ENCODE assay signal across 23 mouse cellular contexts in genomic region chr8:53954476-53955158, GRCm38 (mm10).
A peak's percentile ranks its signal among the peaks of the same experiment; 100 is the strongest.
DNase-seq lines count a peak whose midpoint lies in the region; ATAC-seq and TF ChIP-seq lines count a peak whose summit lies in the region.
"Had no signal": no experiment of that assay in that cellular context is flagged by ENCODE, and none has a peak within 500 bp of the region (broad histone marks: within the 10 kb centered on the region; RNA-seq: fewer than 3 reads in every experiment).

No protein-coding gene starts in this region.

- TF ChIP-seq EP300 in stomach, postnatal 0 days (optimal IDR thresholded peaks at IDR 0.05), result no peak

- TF ChIP-seq CTCF in lung, embryonic 14.5 days (IDR thresholded peaks at IDR 0.05; ENCODE audit: low read depth), result no peak
- no peak for TF ChIP-seq CTCF in stomach, postnatal 0 days (IDR thresholded peaks at IDR 0.05; ENCODE audit: low read depth)

- H3K27ac ChIP-seq in lung, embryonic 14.5 days (ENCODE audit: low read depth), result peak overlapping the region; percentile 80
- H3K27ac ChIP-seq in stomach, embryonic 14.5 days (ENCODE audit: low read length), result peak overlapping the region; percentile 6; the same call in 1 of the 2 replicates
- H3K27ac ChIP-seq in stomach, postnatal 0 days (replicated peaks), result no peak overlapping the region
- 0 out of 2 replicates have a peak overlapping the region, but pooled peaks have one; percentile 44 for H3K27ac ChIP-seq in stomach, embryonic 15.5 days
- H3K27ac ChIP-seq: embryonic facial prominence, embryonic 12.5 days; forebrain, embryonic 13.5 days; heart, adult 2 months; heart, embryonic 15.5 days; hindbrain, embryonic 13.5 days had no signal

- no peaks in the 10 kb centered on the region for H3K4me1 ChIP-seq in lung, embryonic 14.5 days (ENCODE audit: insufficient read depth)
- 0 out of 2 replicates have a peak, but pooled peaks cover 3% of the 10 kb centered on the region for H3K4me1 ChIP-seq in stomach, embryonic 14.5 days (ENCODE audit: control insufficient read depth, insufficient read depth, low read length)
- no peaks in the 10 kb centered on the region for H3K4me1 ChIP-seq in stomach, postnatal 0 days (replicated peaks; ENCODE audit: control insufficient read depth, insufficient read depth)
- no peaks in the 10 kb centered on the region for H3K4me1 ChIP-seq in stomach, embryonic 15.5 days
- H3K4me1 ChIP-seq: embryonic facial prominence, embryonic 12.5 days; forebrain, embryonic 13.5 days; hindbrain, embryonic 13.5 days had no signal

- ATAC-seq in lung, embryonic 14.5 days (ENCODE audit: insufficient read depth), result peak; percentile 66
- no peak for ATAC-seq in stomach, embryonic 14.5 days (ENCODE audit: insufficient number of reproducible peaks, insufficient read depth, low FRiP score, low read depth)
- no peak for ATAC-seq in stomach, postnatal 0 days (ENCODE audit: low FRiP score, low TSS enrichment)
- no peak for ATAC-seq in stomach, embryonic 15.5 days (ENCODE audit: insufficient read depth, low FRiP score, low read depth)
- ATAC-seq: activated CD4-positive, CD25-positive, alpha-beta regulatory T cell, adult 4 months; forebrain, embryonic 13.5 days; forebrain, postnatal 0 days; Patski had no signal

- no peaks in the 10 kb centered on the region for H3K9me3 ChIP-seq in lung, embryonic 14.5 days (ENCODE audit: low read depth, low read length)
- H3K9me3 ChIP-seq in stomach, embryonic 14.5 days (ENCODE audit: control insufficient read depth, low read depth, low read length), result no peaks in the 10 kb centered on the region
- H3K9me3 ChIP-seq in stomach, postnatal 0 days (ENCODE audit: control insufficient read depth, low read length), result no peaks in the 10 kb centered on the region
- H3K9me3 ChIP-seq in stomach, embryonic 15.5 days, result no peaks in the 10 kb centered on the region
- H3K9me3 ChIP-seq: embryonic facial prominence, embryonic 12.5 days; forebrain, embryonic 13.5 days; heart, embryonic 15.5 days; hindbrain, embryonic 13.5 days had no signal

- no peak overlapping the region for H3K4me2 ChIP-seq in lung, embryonic 14.5 days
- H3K4me2 ChIP-seq in stomach, embryonic 14.5 days (replicated peaks; ENCODE audit: low read depth, low read length), result no peak overlapping the region
- H3K4me2 ChIP-seq in stomach, postnatal 0 days (replicated peaks; ENCODE audit: low read depth), result no peak overlapping the region
- no peak overlapping the region for H3K4me2 ChIP-seq in stomach, embryonic 15.5 days
- H3K4me2 ChIP-seq: embryonic facial prominence, embryonic 12.5 days; forebrain, embryonic 13.5 days; heart, embryonic 11.5 days; heart, embryonic 15.5 days; hindbrain, embryonic 13.5 days had no signal

- no peak overlapping the region for H3K4me3 ChIP-seq in lung, embryonic 14.5 days (ENCODE audit: low read depth, low read length)
- no peak overlapping the region for H3K4me3 ChIP-seq in stomach, embryonic 14.5 days (ENCODE audit: low read depth, low read length)
- no peak overlapping the region for H3K4me3 ChIP-seq in stomach, postnatal 0 days (ENCODE audit: low read depth, low read length)
- H3K4me3 ChIP-seq in stomach, embryonic 15.5 days (replicated peaks), result no peak overlapping the region
- H3K4me3 ChIP-seq: embryonic facial prominence, embryonic 12.5 days; forebrain, embryonic 13.5 days; heart, adult 2 months; heart, embryonic 15.5 days; hindbrain, embryonic 13.5 days had no signal

- H3K9ac ChIP-seq in lung, embryonic 14.5 days, result no peak overlapping the region
- H3K9ac ChIP-seq in stomach, embryonic 14.5 days (replicated peaks; ENCODE audit: low read depth, low read length), result no peak overlapping the region
- no peak overlapping the region for H3K9ac ChIP-seq in stomach, postnatal 0 days (ENCODE audit: low read length)
- H3K9ac ChIP-seq in stomach, embryonic 15.5 days, result no peak overlapping the region
- H3K9ac ChIP-seq: embryonic facial prominence, embryonic 12.5 days; forebrain, embryonic 13.5 days; forebrain, postnatal 0 days; heart, embryonic 15.5 days; hindbrain, embryonic 13.5 days had no signal

- 30% methylated on average over 4 of the region's 4 CpGs for WGBS in lung, embryonic 14.5 days
- 49% methylated on average over 4 of the region's 4 CpGs for WGBS in stomach, embryonic 14.5 days
- WGBS in stomach, postnatal 0 days, result 35% methylated on average over 4 of the region's 4 CpGs
- WGBS in stomach, embryonic 15.5 days, result 34% methylated on average over 4 of the region's 4 CpGs

- H3K36me3 ChIP-seq in lung, embryonic 14.5 days (ENCODE audit: insufficient read depth), result no peaks in the 10 kb centered on the region
- no peaks in the 10 kb centered on the region for H3K36me3 ChIP-seq in stomach, embryonic 14.5 days (ENCODE audit: control insufficient read depth, insufficient read depth, low read length)
- H3K36me3 ChIP-seq in stomach, postnatal 0 days (ENCODE audit: control insufficient read depth, insufficient read depth, low read length), result no peaks in the 10 kb centered on the region
- no peaks in the 10 kb centered on the region for H3K36me3 ChIP-seq in stomach, embryonic 15.5 days
- H3K36me3 ChIP-seq: embryonic facial prominence, embryonic 12.5 days; heart, embryonic 15.5 days; hindbrain, embryonic 13.5 days had no signal

- DNase-seq in lung, embryonic 14.5 days, result peak; percentile 65
- no peak for DNase-seq in lung, postnatal 10 days
- DNase-seq in stomach, postnatal 0 days (ENCODE audit: low spot score), result no peak
- no peak for DNase-seq in left cerebral cortex, adult 9 months (ENCODE audit: low spot score in 2 of 2)
- DNase-seq: adrenal gland, adult 2 months; adrenal gland, postnatal 25 days; cerebellum, adult 2 months; cerebellum, postnatal 10 days; embryo, embryonic 11 days; forebrain, postnatal 0 days; gastrocnemius, postnatal 14 days; heart, adult 2 months; heart, postnatal 14 days had no signal

- no peaks in the 10 kb centered on the region for H3K27me3 ChIP-seq in lung, embryonic 14.5 days (ENCODE audit: insufficient read depth, low read length)
- no peaks in the 10 kb centered on the region for H3K27me3 ChIP-seq in stomach, embryonic 14.5 days (ENCODE audit: control insufficient read depth, insufficient read depth, low read length)
- no peaks in the 10 kb centered on the region for H3K27me3 ChIP-seq in stomach, postnatal 0 days (ENCODE audit: control insufficient read depth, insufficient read depth, low read length)
- no peaks in the 10 kb centered on the region for H3K27me3 ChIP-seq in stomach, embryonic 15.5 days (replicated peaks)
- H3K27me3 ChIP-seq: CH12.LX; embryonic facial prominence, embryonic 12.5 days; forebrain, embryonic 13.5 days; heart, embryonic 15.5 days; hindbrain, embryonic 13.5 days; Patski had no signal
